Mouse (Mus musculus) heart, adult 2 months (tissue): ENCODE results near the gene Bspry.
"Not testable (repeated sequence)": the region's sequence is repeated elsewhere in the genome, so short reads cannot be mapped to it uniquely, and the experiment has no call there.

ENCODE experiments used
- CTCF ChIP-seq: fragments of 200-600 bp; IDR thresholded peaks from 2 replicates; pipeline ENCODE4 v1.8.1; 2022; ENCODE audit warnings: antibody characterized with exemption, mild to moderate bottlenecking, moderate library complexity
- EP300 ChIP-seq: fragments of 200-500 bp; IDR thresholded peaks from 2 replicates; pipeline ENCODE4 v1.6.1; 2011; ENCODE audit warnings: low read depth, low read length, control low read depth; ENCODE audit not compliant: insufficient read depth
- POLR2A ChIP-seq: fragments of 200-500 bp; IDR thresholded peaks from 2 replicates; pipeline ENCODE4 v1.6.1; 2011; ENCODE audit warnings: mild to moderate bottlenecking, low read depth, low read length, control low read depth; ENCODE audit not compliant: insufficient read depth

- peak; percentile 57 for TF ChIP-seq CTCF
- TF ChIP-seq POLR2A, EP300: not testable (repeated sequence)
Observed at GRCm38 (mm10) chr4:62479593-62479936, 288 bp upstream of the Bspry start.
